Mouse (Mus musculus) gastrocnemius, postnatal 4 days (tissue): ENCODE measurements around the gene Snrk. TPM values are rescaled to one million over a fixed set of nuclear protein-coding genes. Genes with fewer than 3 reads are reported as not detected.

Experiments
- DNase-seq, 2 experiments: peaks; one replicate each; pipeline ENCODE4 v3.0.0; 2021 to 2022; ENCODE audit warnings: low spot score in 2 of 2, mixed read lengths in 2 of 2
- total RNA-seq, 2 experiments: library from RNA; stranded (reverse); gene quantifications; 2 replicates each; pipeline ENCODE4 v1.2.3; 2021

The Snrk gene
- total RNA-seq, 2 experiments from 2014 or later: 59.3 to 60.6 TPM

DNA sequence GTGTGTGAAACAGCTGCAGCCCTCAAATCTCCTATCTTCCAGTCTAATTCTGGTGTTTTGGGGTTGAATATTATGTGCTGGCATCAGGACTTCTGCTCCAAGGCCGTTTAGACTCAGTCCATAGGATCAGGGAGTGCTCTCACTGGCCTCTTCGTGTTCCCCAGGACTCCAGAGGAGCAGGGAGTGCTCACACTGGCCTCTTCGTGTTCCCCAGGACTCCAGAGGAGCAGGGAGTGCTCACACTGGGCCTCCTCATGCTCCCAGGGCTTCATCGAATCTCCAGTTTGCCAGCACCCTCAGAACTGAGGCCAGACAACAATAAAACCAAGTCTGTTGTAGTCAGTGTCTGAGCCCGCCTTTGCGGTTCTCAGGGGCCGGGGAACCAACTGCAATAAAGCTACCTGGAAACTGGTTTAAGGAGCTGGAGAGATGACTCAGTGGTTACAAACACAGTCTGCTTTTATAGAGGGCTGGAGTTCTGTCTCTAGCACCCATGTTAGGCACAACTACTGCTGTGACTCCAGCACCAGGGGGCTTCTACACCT, 12.7 kb upstream of the Snrk start:
- DNase-seq: no peak

- no peak for DNase-seq
Measured at GRCm38 (mm10) chr9:122107701-122108375, 9.2 kb upstream of the Snrk start.

DNA sequence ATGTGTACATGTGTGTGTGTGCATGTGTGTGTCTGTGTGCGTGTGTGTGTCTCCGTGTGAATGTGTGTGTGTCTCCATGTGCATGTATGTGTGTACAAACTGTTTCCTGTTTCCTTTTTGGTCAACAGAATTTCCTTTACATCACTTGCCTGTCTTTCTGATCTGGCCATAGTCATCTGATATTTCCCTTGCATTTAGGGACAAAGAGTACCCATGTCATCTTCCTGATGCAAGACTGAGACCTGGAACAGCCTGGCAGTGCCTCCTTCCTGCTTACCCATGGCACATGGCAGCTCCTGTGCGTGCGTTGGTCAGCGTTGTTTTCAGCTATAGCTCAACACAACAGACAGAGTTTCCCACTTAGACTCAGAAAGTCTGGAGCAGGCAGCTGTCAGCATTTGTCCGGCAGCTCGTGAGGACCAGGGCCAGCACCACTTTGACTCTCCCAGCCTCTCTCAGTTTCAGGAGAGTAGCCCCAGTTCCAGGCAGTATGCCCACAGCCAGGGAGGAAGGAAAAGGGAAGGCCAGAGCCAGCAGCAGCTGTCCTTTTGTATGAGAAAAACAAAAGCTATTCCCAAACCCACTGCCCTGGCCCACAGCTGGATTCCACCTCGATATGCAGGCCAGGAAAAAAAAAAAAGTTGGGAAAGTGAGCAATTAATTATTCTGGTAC, 7.4 kb upstream of the Snrk start:
- DNase-seq: peak; percentile 53 to 82

DNA sequence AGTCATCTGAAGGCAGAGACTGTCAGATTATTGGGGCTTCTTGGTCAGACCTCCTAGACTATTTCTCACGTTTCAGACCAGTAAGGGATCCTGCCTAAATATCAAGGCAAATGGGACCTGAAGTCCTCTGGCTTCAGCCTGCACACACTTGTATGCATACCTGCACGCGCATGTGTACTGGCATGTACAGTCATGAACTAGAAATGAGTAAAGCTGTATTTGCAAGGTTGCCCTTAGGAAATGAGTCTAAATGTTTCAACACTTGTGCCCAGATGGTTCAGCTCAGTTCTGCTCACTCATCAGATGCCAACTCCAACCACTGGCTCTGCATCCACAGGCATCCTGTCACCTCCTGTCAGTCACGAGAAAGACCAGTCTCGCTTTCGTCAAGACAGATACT, 6.6 kb upstream of the Snrk start:
- no peak for DNase-seq

DNA sequence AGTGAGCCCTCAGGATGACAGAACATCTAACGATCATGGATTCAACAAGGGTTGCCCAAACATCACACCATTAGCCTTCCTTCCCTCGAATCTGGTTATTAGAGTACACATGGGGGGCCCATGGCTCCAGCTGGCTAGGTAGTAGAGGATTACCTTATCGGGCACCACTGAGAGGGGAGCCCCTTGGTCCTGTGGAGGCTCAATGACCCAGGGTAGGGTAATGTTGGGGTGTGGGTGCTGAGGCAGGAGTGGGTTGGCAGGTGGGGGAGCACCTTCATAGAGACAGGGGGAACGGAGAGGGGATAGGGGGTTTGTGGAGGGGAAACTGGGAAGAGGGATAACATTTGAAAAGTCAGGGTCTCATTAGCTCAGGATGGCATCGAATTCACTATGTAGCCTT, 6.1 kb upstream of the Snrk start:
- DNase-seq: no peak

- DNase-seq: no peak
Measured at GRCm38 (mm10) chr9:122115552-122115951, 1.5 kb upstream of the Snrk start.

- no peak for DNase-seq
Measured at GRCm38 (mm10) chr9:122116359-122116758, 707 bp upstream of the Snrk start.

DNA sequence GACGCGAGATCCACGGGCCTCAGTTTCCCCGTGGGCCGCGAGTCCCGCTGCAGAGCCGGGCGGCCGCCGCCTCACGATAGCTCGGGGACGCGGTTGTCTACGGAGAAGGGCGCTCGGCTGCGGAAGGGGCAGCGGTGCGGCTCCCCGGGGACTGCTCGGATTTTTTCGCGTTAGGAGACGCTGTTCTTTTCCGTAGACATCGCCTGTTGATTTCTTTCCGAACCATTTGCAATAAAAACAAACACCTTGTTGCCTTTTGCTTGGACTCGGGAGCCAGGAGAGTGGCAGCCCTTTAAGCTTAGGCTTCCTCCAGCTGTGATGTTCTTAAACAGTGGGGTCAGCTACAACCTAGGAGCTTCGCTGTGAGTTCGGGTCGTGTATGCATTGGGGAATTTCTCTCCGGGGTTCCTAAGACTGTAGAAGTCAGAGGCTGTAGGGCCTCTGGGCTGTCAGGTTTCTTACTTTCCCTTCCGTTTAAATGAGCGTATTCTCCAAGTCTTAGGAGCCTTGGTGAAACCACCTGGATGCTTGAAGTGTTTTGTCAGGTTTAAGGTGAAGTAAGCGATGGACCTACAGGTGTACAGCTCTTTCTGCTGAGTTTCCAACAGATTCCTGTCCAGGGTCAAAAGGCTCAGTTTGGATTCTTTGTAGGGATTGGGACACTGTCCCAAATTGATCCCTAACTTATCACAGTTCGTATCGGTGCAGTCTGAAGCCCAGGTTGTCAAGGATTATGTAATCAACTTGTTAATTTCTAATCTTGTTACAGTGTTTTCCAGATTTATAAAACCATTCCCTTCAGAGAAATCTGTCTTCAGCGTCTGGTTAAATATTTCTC, 845 bp downstream of the Snrk start:
- peak in 1 of 2 experiments; percentile 57 for DNase-seq

GRCm38 (mm10) chr9:122120089-122120488, 3.0 kb downstream of the Snrk start:
- DNase-seq: peak in 1 of 2 experiments; percentile 38

GRCm38 (mm10) chr9:122122113-122122512, 5.0 kb downstream of the Snrk start:
- no peak for DNase-seq

- no peak for DNase-seq
Measured at GRCm38 (mm10) chr9:122123181-122123580, 6.1 kb downstream of the Snrk start.

GRCm38 (mm10) chr9:122125723-122126290, 8.7 kb downstream of the Snrk start:
- no peak for DNase-seq

- no peak for DNase-seq
Measured at GRCm38 (mm10) chr9:122126790-122127189, 9.7 kb downstream of the Snrk start.

- DNase-seq: no peak
Measured at GRCm38 (mm10) chr9:122127271-122127785, 10.3 kb downstream of the Snrk start.

GRCm38 (mm10) chr9:122128686-122129085, 11.6 kb downstream of the Snrk start:
- DNase-seq: no peak

DNA sequence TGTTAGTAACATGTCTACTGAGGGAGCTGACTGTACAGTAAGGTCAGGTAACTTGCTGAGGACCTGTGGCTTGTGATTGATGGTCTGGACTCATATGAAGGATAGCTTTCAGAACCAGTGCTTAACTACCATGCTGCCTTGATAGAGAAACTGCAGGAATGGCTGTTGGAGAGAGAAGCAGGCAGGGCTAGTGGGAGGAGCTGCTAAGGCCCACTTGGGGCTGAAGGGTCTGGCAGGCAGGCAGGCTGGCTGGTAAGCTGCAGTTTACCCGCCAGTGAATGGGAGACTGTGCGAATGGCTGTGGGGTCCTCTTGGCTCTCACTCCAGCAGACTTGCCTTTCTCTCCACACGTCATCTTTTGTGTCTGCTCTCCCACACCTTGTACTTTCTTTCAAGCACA, 13.6 kb downstream of the Snrk start:
- DNase-seq: no peak

DNA sequence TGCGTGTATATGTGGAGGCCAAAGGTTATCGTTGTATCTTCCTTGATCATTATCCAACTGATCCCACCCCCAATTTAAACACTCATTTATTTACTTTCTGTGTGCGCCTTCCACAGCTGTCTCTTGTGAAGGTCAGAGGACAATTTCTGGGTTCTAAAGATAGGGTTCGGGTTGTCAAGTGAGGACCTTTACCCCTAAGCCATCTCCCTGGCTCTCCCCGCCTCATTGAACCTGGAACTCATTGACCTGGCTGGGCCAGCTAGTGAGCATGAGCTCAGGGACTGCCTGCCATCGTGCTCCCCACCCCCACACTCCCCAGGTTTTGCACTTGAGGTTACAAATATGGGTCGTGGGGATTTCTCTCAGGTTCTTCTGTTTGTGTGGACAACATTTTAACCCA, 15.1 kb downstream of the Snrk start:
- DNase-seq: no peak

GRCm38 (mm10) chr9:122135095-122135884, 18.2 kb downstream of the Snrk start:
- DNase-seq: no peak

- DNase-seq: no peak
Measured at GRCm38 (mm10) chr9:122135885-122136170, 18.8 kb downstream of the Snrk start.

DNA sequence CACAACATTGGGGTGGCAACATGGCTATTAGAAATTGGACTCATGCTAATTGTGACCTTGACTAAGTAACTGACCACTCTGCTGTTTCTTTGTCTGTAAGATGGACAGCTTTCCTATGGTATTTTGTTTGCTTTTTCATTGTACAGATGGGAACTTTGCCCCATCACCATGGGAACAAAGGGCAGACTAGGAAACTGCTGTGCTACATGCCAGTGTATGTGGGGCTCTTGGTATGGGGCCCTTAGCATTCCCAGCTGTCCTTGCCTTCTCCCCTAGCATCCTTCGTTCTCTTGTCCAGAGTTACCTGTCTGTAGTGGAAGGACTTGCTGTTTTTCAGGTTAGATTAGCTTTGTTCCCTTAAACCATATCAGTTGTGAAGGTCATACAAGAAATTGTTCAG, 20.9 kb downstream of the Snrk start:
- DNase-seq: no peak
